Mouse (Mus musculus): ENCODE measurements around the gene Pmfbp1. TPM values are rescaled to one million over a fixed set of nuclear protein-coding genes. Genes with fewer than 3 reads are reported as not detected.

Pmfbp1 gene
- total and polyA plus RNA-seq, 3 experiments = 0.11 TPM; not detected in 2

DNA sequence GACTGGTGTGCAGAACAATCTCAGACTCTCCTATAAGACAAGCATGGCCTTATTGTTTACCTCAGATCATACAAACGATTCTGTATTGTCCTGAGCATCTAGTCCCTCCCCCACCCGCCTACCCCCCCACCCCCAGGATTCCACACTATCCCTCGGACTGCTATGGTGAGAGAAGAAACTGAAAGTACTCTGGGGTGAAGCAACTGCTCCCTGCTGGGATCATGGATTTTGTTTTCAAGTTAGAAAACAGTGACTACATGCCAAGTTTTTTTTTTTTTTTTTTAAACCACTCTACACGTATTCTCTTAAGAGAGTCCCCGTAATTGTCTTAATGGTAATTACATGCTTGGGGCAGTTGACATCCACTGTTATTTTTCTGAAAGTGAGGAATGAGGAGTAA lies 3.6 kb downstream of the Pmfbp1 start:
- H3K27me3 ChIP-seq (replicated peaks) = no peaks in the 10 kb centered on the region
- H3K9me3 ChIP-seq (replicated peaks; ENCODE audit: low read length) = no peaks in the 10 kb centered on the region
- no peak overlapping the region for H3K27ac ChIP-seq (ENCODE audit: insufficient read depth, low read depth)
- no peak overlapping the region for H3K4me2 ChIP-seq (ENCODE audit: insufficient read depth, low read depth, poor library complexity, severe bottlenecking)
- no peaks in the 10 kb centered on the region for H3K79me2 ChIP-seq (replicated peaks; ENCODE audit: control insufficient read depth, extremely low read depth, insufficient read depth, poor library complexity, severe bottlenecking)
- no peaks in the 10 kb centered on the region for H3K36me3 ChIP-seq (replicated peaks in 1 of 2; ENCODE audit: control insufficient read depth in 1 of 2, insufficient read depth in 1 of 2, low read length in 1 of 2)
- dilution Hi-C loops (cut with MboI; ENCODE audit: extremely low pct_ligation_motif_present, extremely low pct_unique_long_range_greater_than_20kb, low sequenced_read_pairs) = no loop called here
- no peak overlapping the region for H3K9ac ChIP-seq (ENCODE audit: insufficient read depth, low read depth)
- in situ Hi-C loops (cut with MboI; ENCODE audit: low pct_ligation_motif_present, low pct_unique_long_range_greater_than_20kb, low sequenced_read_pairs) = no loop called here
- H3K4me1 ChIP-seq (ENCODE audit: control insufficient read depth in 1 of 2, insufficient read depth in 2 of 2) = peaks cover 2 to 7% of the 10 kb centered on the region in 2 experiments; a peak in 3 of 4 replicates
- no peak overlapping the region for H3K4me3 ChIP-seq (replicated peaks in 1 of 3; ENCODE audit: low read depth in 2 of 3, low read length in 2 of 3, poor library complexity in 1 of 3)
- DNase-seq (ENCODE audit: extremely low read depth) = no peak
- TF ChIP-seq SMC3 (IDR thresholded peaks at IDR 0.05; ENCODE audit: low read depth, low read length) (no peak), GABPA (IDR thresholded peaks at IDR 0.05; ENCODE audit: insufficient replicate concordance, low read depth, low read length) (no peak), CTCF (conservative IDR thresholded peaks at IDR 0.05 in 1 of 2, IDR thresholded peaks at IDR 0.05 in 1 of 2; ENCODE audit: low read depth in 2 of 2, low read length in 2 of 2) (no peak), ZC3H11A (IDR thresholded peaks at IDR 0.05; ENCODE audit: low read depth, low read length) (no peak), RAD21 (IDR thresholded peaks at IDR 0.05; ENCODE audit: low read depth, low read length) (no peak), UBTF (IDR thresholded peaks at IDR 0.05; ENCODE audit: low read depth, low read length) (no peak), POLR2AphosphoS2 (IDR thresholded peaks at IDR 0.05; ENCODE audit: low read depth, low read length) (no peak), ELF1 (IDR thresholded peaks at IDR 0.05; ENCODE audit: low read depth, low read length) (no peak), CHD1 (IDR thresholded peaks at IDR 0.05; ENCODE audit: low read depth, low read length) (no peak), PAX5 (IDR thresholded peaks at IDR 0.05; ENCODE audit: low read length) (no peak), CHD2 (IDR thresholded peaks at IDR 0.05; ENCODE audit: low read length) (no peak), MYC (IDR thresholded peaks at IDR 0.05; ENCODE audit: low read depth, low read length) (no peak), ZNF384 (IDR thresholded peaks at IDR 0.05; ENCODE audit: low read depth, low read length) (no peak), MAX (IDR thresholded peaks at IDR 0.05; ENCODE audit: low read length) (no peak), IRF4 (IDR thresholded peaks at IDR 0.05; ENCODE audit: low read depth, low read length) (no peak), MXI1 (IDR thresholded peaks at IDR 0.05; ENCODE audit: low read depth, low read length) (no peak), E2F4 (IDR thresholded peaks at IDR 0.05; ENCODE audit: insufficient replicate concordance, low read depth, low read length) (no peak), EP300 (IDR thresholded peaks at IDR 0.05; ENCODE audit: low read length) (no peak)

DNA sequence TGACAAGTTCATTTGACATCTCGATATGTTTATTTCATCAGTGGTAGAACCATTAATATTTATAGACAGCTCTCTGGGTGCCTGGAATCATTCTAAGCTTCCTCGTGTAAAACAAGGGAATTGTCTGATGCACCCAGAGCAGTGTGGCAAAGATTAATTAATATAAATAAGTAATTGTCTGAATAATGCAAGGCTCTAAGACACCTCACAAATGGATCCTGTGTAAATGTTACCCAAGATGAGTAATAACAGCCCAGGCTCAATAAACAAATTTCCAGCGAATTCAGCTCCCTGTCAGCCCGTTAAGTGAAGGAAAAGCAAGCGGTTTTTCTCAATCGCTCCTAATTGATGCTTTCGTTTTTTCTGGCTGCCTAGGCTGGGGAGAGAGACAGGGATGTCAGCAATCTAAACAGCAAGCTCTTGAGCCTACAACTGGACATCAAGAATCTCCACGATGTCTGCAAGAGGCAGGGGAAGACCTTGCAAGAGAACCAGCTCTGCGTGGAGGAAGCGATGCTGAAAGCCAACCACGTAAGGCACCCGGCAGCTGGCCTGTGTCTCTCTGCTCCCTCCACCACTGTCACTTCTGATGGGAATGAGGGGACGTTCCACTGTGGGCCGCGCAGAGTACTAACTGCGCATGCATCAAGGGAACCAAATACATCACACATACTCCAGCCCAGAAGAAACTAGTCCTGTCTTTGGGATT lies 5.3 kb downstream of the Pmfbp1 start:
- Histone ChIP-seq H3K4me2 (ENCODE audit: insufficient read depth, low read depth, poor library complexity, severe bottlenecking) (no peak overlapping the region), H3K4me3 (replicated peaks in 1 of 3; ENCODE audit: low read depth in 2 of 3, low read length in 2 of 3, poor library complexity in 1 of 3) (no peak overlapping the region), H3K36me3 (replicated peaks in 1 of 2; ENCODE audit: control insufficient read depth in 1 of 2, insufficient read depth in 1 of 2, low read length in 1 of 2) (no peaks in the 10 kb centered on the region), H3K79me2 (replicated peaks; ENCODE audit: control insufficient read depth, extremely low read depth, insufficient read depth, poor library complexity, severe bottlenecking) (no peaks in the 10 kb centered on the region), H3K9me3 (replicated peaks; ENCODE audit: low read length) (no peaks in the 10 kb centered on the region), H3K27me3 (replicated peaks) (no peaks in the 10 kb centered on the region), H3K4me1 (ENCODE audit: control insufficient read depth in 1 of 2, insufficient read depth in 2 of 2) (peaks cover 2 to 4% of the 10 kb centered on the region in 2 experiments; a peak in 2 of 4 replicates), H3K27ac (ENCODE audit: insufficient read depth, low read depth) (no peak overlapping the region), H3K9ac (ENCODE audit: insufficient read depth, low read depth) (no peak overlapping the region)
- no peak for TF ChIP-seq MYC (IDR thresholded peaks at IDR 0.05; ENCODE audit: low read depth, low read length)
- DNase-seq (ENCODE audit: extremely low read depth) = no peak
- in situ Hi-C loops (cut with MboI; ENCODE audit: low pct_ligation_motif_present, low pct_unique_long_range_greater_than_20kb, low sequenced_read_pairs) (no loop called here), dilution Hi-C loops (cut with MboI; ENCODE audit: extremely low pct_ligation_motif_present, extremely low pct_unique_long_range_greater_than_20kb, low sequenced_read_pairs) (no loop called here)
